Mouse (Mus musculus): ENCODE measurements around the gene Mapk14. TPM values are rescaled to one million over a fixed set of nuclear protein-coding genes. Genes with fewer than 3 reads are reported as not detected.

The Mapk14 gene
- polyA plus RNA-seq, 1 experiment from 2014 or later, result 39.2 TPM

GRCm38 (mm10) chr17:28780836-28781235 is 89.7 kb downstream of the Mapk14 start:
- 82% methylated on average over 3 of the region's 3 CpGs for WGBS
- Histone ChIP-seq H3K4me3 (no peak overlapping the region), H3K4me1 (replicated peaks) (peaks cover 11% of the 10 kb centered on the region; the same call in 1 of the 2 replicates), H3K9me3 (no peaks in the 10 kb centered on the region), H3K27ac (no peak overlapping the region), H3K36me3 (no peaks in the 10 kb centered on the region), H3K27me3 (ENCODE audit: insufficient read depth, poor library complexity, severe bottlenecking) (no peaks in the 10 kb centered on the region)
- no peak for DNase-seq (ENCODE audit: low spot score)

GRCm38 (mm10) chr17:28781290-28782045 is 90.3 kb downstream of the Mapk14 start:
- Histone ChIP-seq H3K36me3 (no peaks in the 10 kb centered on the region), H3K27me3 (ENCODE audit: insufficient read depth, poor library complexity, severe bottlenecking) (no peaks in the 10 kb centered on the region), H3K4me3 (no peak overlapping the region), H3K9me3 (no peaks in the 10 kb centered on the region), H3K27ac (peak overlapping the region; percentile 59; the same call in 1 of the 2 replicates), H3K4me1 (replicated peaks) (peaks cover 11% of the 10 kb centered on the region; the same call in 1 of the 2 replicates)
- no peak for DNase-seq (ENCODE audit: low spot score)
- WGBS, result 58% methylated on average over 9 of the region's 9 CpGs

- no peak for DNase-seq (ENCODE audit: low spot score)
- no peaks in the 10 kb centered on the region for H3K27me3 ChIP-seq (ENCODE audit: insufficient read depth, poor library complexity, severe bottlenecking)
- H3K4me1 ChIP-seq (replicated peaks), result peaks cover 11% of the 10 kb centered on the region; the same call in 1 of the 2 replicates
- no peak overlapping the region for H3K27ac ChIP-seq
- WGBS, result 85% methylated on average over 3 of the region's 3 CpGs
- no peaks in the 10 kb centered on the region for H3K36me3 ChIP-seq
- H3K9me3 ChIP-seq, result no peaks in the 10 kb centered on the region
- no peak overlapping the region for H3K4me3 ChIP-seq
Measured at GRCm38 (mm10) chr17:28785036-28785435, 93.9 kb downstream of the Mapk14 start.

GRCm38 (mm10) chr17:28787507-28787906 is 96.4 kb downstream of the Mapk14 start:
- WGBS, result 95% methylated on average over 12 of the region's 12 CpGs

GRCm38 (mm10) chr17:28797031-28797430 is 105.9 kb downstream of the Mapk14 start:
- H3K4me1 ChIP-seq (replicated peaks), result peaks cover 20% of the 10 kb centered on the region
- H3K4me3 ChIP-seq, result no peak overlapping the region
- H3K27me3 ChIP-seq (ENCODE audit: insufficient read depth, poor library complexity, severe bottlenecking), result no peaks in the 10 kb centered on the region
- no peak overlapping the region for H3K27ac ChIP-seq
- DNase-seq (ENCODE audit: low spot score), result no peak
- 93% methylated on average over 4 of the region's 4 CpGs for WGBS
- H3K9me3 ChIP-seq, result peaks cover 5% of the 10 kb centered on the region; the same call in 1 of the 2 replicates
- H3K36me3 ChIP-seq, result no peaks in the 10 kb centered on the region

More at GRCm38 (mm10) chr17:28787507-28787906, 96.4 kb downstream of the Mapk14 start:
- no peak for DNase-seq (ENCODE audit: low spot score)
- H3K4me3 ChIP-seq, result no peak overlapping the region
- H3K27me3 ChIP-seq (ENCODE audit: insufficient read depth, poor library complexity, severe bottlenecking), result no peaks in the 10 kb centered on the region
- no peaks in the 10 kb centered on the region; the same call in 1 of the 2 replicates for H3K4me1 ChIP-seq (replicated peaks)
- H3K9me3 ChIP-seq, result no peaks in the 10 kb centered on the region
- no peaks in the 10 kb centered on the region for H3K36me3 ChIP-seq
- H3K27ac ChIP-seq, result no peak overlapping the region

Other genes with a start within 250 kb of the Mapk14 start
- gene Fkbp5, start 173.8 kb upstream of the Mapk14 start, polyA plus RNA-seq (2016; fragmentation: Nextera tagmentation; extraction: Ambion mirVana), result 34.3 and 37.9 TPM in 2 replicates
- not detected in 2 replicates for gene Armc12, start 160.5 kb upstream of the Mapk14 start, polyA plus RNA-seq (2016; fragmentation: Nextera tagmentation; extraction: Ambion mirVana)
- not detected in 2 replicates for gene Clpsl2, start 141.9 kb upstream of the Mapk14 start, polyA plus RNA-seq (2016; fragmentation: Nextera tagmentation; extraction: Ambion mirVana)
- gene Clps, start 130.6 kb upstream of the Mapk14 start, polyA plus RNA-seq (2016; fragmentation: Nextera tagmentation; extraction: Ambion mirVana), result not detected in 2 replicates
- 1.9 and 2.1 TPM in 2 replicates for gene Lhfpl5, start 115.7 kb upstream of the Mapk14 start, polyA plus RNA-seq (2016; fragmentation: Nextera tagmentation; extraction: Ambion mirVana)
- gene Srpk1, start 68.6 kb upstream of the Mapk14 start, polyA plus RNA-seq (2016; fragmentation: Nextera tagmentation; extraction: Ambion mirVana), result 98.7 and 107 TPM in 2 replicates
- gene Slc26a8, start 1.1 kb upstream of the Mapk14 start, polyA plus RNA-seq (2016; fragmentation: Nextera tagmentation; extraction: Ambion mirVana), result 0.41 and 0.51 TPM in 2 replicates
- gene AC170998.1, start 34.8 kb downstream of the Mapk14 start, polyA plus RNA-seq (2016; fragmentation: Nextera tagmentation; extraction: Ambion mirVana), result 1.4 and 3.2 TPM in 2 replicates
- 3.9 and 8.9 TPM in 2 replicates for gene Mapk13, start 78.0 kb downstream of the Mapk14 start, polyA plus RNA-seq (2016; fragmentation: Nextera tagmentation; extraction: Ambion mirVana)
- gene Brpf3, start 109.8 kb downstream of the Mapk14 start, polyA plus RNA-seq (2016; fragmentation: Nextera tagmentation; extraction: Ambion mirVana), result 9.8 and 12.2 TPM in 2 replicates
- not detected in 2 replicates for gene Pnpla1, start 167.1 kb downstream of the Mapk14 start, polyA plus RNA-seq (2016; fragmentation: Nextera tagmentation; extraction: Ambion mirVana)
- gene 4930539E08Rik, start 224.0 kb downstream of the Mapk14 start, polyA plus RNA-seq (2016; fragmentation: Nextera tagmentation; extraction: Ambion mirVana), result 0.07 and 0.31 TPM in 2 replicates

Measured in hindbrain, embryonic 10.5 days (tissue).